Comparison of ENCODE assay signal across 7 mouse cellular contexts in the genomic region with DNA sequence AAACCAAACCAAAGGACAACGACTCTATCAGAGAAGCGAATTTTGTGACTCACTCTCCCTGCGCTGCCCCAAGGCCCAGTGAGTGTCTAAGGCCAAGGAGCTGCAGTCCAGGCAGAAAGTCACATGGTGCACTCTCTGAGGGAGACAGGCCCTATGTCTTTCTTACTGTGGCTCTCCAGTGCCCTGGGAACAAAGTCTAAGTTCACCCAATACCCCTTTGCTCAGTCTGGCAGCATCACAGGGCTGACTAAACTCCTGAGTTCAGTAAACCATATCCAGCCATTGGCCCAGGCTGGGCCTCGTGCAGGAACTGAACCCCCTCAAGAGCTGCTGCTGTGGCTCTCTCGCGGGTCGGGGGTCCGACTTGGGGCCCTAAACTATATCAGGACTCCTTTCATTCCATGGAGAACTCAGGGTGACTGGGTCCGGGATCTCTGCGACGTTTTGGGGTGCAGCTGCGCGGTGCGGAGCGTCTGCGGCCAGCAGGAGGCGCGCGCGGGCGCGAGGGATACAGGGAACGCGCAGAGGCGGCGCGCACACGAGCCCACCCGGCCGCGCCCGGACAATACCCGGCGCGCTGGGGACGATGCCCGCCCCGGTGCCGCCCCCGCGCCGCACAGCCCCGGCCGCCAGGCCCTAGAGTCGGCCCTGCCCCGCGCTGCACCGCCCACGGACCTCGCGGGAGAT. TPM values are rescaled to one million over a fixed set of nuclear protein-coding genes. Genes with fewer than 3 reads are reported as not detected.
DNase-seq lines count a peak whose midpoint lies in the region; ATAC-seq and TF ChIP-seq lines count a peak whose summit lies in the region.

Palm (plus strand) TSS at position 522 of the 687 bp plus-strand sequence.

- H3K27ac ChIP-seq in intestine, postnatal 0 days (ENCODE audit: low read depth, low read length) = no peak within 1 kb of the TSS; the same call in 1 of the 2 replicates
- H3K27ac ChIP-seq in limb, embryonic 10.5 days = peak within 1 kb of the TSS; percentile 96
- peak within 1 kb of the TSS; percentile 79 for H3K27ac ChIP-seq in midbrain, embryonic 11.5 days (ENCODE audit: low read depth, low read length)

- no peaks in the 10 kb centered on the region for H3K27me3 ChIP-seq in intestine, postnatal 0 days (replicated peaks; ENCODE audit: control insufficient read depth, insufficient read depth, low read length)
- H3K27me3 ChIP-seq in limb, embryonic 10.5 days (ENCODE audit: low read depth, poor library complexity, severe bottlenecking) = no peaks in the 10 kb centered on the region; the same call in 1 of the 2 replicates
- H3K27me3 ChIP-seq in midbrain, embryonic 11.5 days (ENCODE audit: control insufficient read depth, insufficient read depth, low read length) = no peaks in the 10 kb centered on the region

- peak within 1 kb of the TSS; percentile 75 for H3K4me3 ChIP-seq in intestine, postnatal 0 days (ENCODE audit: low read depth, low read length)
- peak within 1 kb of the TSS; percentile 92 for H3K4me3 ChIP-seq in limb, embryonic 10.5 days
- peak within 1 kb of the TSS; percentile 75 for H3K4me3 ChIP-seq in midbrain, embryonic 11.5 days (ENCODE audit: low read depth, low read length)

- peak; percentile 44 for ATAC-seq in intestine, postnatal 0 days
- ATAC-seq in midbrain, embryonic 11.5 days (ENCODE audit: low FRiP score) = peak; percentile 76

- no peaks in the 10 kb centered on the region; the same call in 1 of the 2 replicates for H3K4me1 ChIP-seq in intestine, postnatal 0 days (replicated peaks; ENCODE audit: control insufficient read depth, insufficient read depth, low read length)
- peaks cover 37% of the 10 kb centered on the region for H3K4me1 ChIP-seq in limb, embryonic 10.5 days
- peaks cover 20% of the 10 kb centered on the region for H3K4me1 ChIP-seq in midbrain, embryonic 11.5 days (ENCODE audit: control insufficient read depth, insufficient read depth, low read length)

- H3K9me3 ChIP-seq in intestine, postnatal 0 days (ENCODE audit: control insufficient read depth) = no peaks in the 10 kb centered on the region
- H3K9me3 ChIP-seq in limb, embryonic 10.5 days (replicated peaks) = no peaks in the 10 kb centered on the region
- no peaks in the 10 kb centered on the region for H3K9me3 ChIP-seq in midbrain, embryonic 11.5 days (ENCODE audit: control insufficient read depth, low read length)

- H3K9ac ChIP-seq in intestine, postnatal 0 days (ENCODE audit: low read depth, low read length) = peak within 1 kb of the TSS; percentile 66
- peak within 1 kb of the TSS; percentile 94 for H3K9ac ChIP-seq in midbrain, embryonic 11.5 days (ENCODE audit: low read length)

- peak; percentile 86 for TF ChIP-seq CTCF in intestine, postnatal 0 days (IDR thresholded peaks at IDR 0.05; ENCODE audit: low read depth)

- WGBS in intestine, postnatal 0 days = 5% methylated on average over 47 of the region's 51 CpGs
- 6% methylated on average over 50 of the region's 51 CpGs for WGBS in limb, embryonic 10.5 days
- WGBS in midbrain, embryonic 11.5 days = 5% methylated on average over 51 of the region's 51 CpGs

- peak within 1 kb of the TSS; percentile 88 for H3K4me2 ChIP-seq in intestine, postnatal 0 days (replicated peaks; ENCODE audit: low read depth)
- H3K4me2 ChIP-seq in midbrain, embryonic 11.5 days = peak within 1 kb of the TSS; percentile 81

- DNase-seq in adrenal gland, adult 2 months = peak; percentile 84
- DNase-seq in embryo, embryonic 9.5 days (ENCODE audit: extremely low spot score) = peak; percentile 79
- DNase-seq in gonadal fat pad, adult 2 months (ENCODE audit: low read depth) = no peak
- DNase-seq in limb, embryonic 10.5 days (ENCODE audit: low spot score) = peak; percentile 88
- peak; percentile 99 for DNase-seq in midbrain, embryonic 11.5 days (ENCODE audit: low spot score, missing footprints)
- DNase-seq in right cerebral cortex, postnatal 4 days = peak; percentile 93

- no peaks in the 10 kb centered on the region for H3K36me3 ChIP-seq in intestine, postnatal 0 days (ENCODE audit: control insufficient read depth, insufficient read depth)
- peaks cover 11% of the 10 kb centered on the region for H3K36me3 ChIP-seq in limb, embryonic 10.5 days
- no peaks in the 10 kb centered on the region for H3K36me3 ChIP-seq in midbrain, embryonic 11.5 days (ENCODE audit: control insufficient read depth, insufficient read depth, low read length)

RNA-seq across cellular contexts. Expression of gene Palm, which starts in this region (rescaled TPM):
- total RNA-seq in adrenal gland, adult 2 months (2021) = 100 to 1,000 TPM in 1 of 2 experiments, 10 to 100 TPM in 1; 68.1 to 105 TPM
- 138 and 146 TPM in 2 replicates for polyA plus RNA-seq in adrenal gland, adult 2 months (2012; rRNA removed)
- 49.8 and 51.9 TPM in 2 replicates for polyA plus RNA-seq in gonadal fat pad, adult 2 months (2012; rRNA removed)
- polyA plus RNA-seq in intestine, postnatal 0 days (2015; fragmentation: Nextera tagmentation; extraction: Ambion mirVana) = 19.9 and 21.1 TPM in 2 replicates
- polyA plus RNA-seq in limb, embryonic 10.5 days (2016; fragmentation: Nextera tagmentation; extraction: Ambion mirVana) = 121 and 126 TPM in 2 replicates
- polyA plus RNA-seq in midbrain, embryonic 11.5 days (2014; fragmentation: Nextera tagmentation; extraction: Ambion mirVana) = 109 and 129 TPM in 2 replicates
